Mouse (Mus musculus): Measurements from ENCODE around the gene Malsu1.

Malsu1 gene

DNA sequence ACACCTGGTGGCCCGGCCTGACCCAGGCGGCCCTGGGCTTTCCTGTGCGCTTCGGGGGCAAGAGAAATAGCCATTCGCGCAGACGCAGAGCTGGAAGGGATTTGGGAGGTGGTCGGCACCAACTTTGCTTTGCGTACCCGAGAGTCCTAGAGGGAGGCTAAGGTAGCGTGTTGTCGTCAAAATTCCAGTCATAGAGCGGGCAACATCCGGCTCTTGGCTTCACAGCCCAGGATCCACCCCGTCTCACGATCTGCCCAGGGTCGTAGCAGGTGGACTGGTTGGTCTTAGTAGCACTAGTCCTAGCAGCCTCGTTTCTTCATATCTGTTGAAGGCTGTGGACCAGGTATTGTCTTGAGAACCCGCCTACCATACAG is 509 bp downstream of the Malsu1 start:
- DNase-seq (ENCODE audit: low read depth), result peak; percentile 69

DNA sequence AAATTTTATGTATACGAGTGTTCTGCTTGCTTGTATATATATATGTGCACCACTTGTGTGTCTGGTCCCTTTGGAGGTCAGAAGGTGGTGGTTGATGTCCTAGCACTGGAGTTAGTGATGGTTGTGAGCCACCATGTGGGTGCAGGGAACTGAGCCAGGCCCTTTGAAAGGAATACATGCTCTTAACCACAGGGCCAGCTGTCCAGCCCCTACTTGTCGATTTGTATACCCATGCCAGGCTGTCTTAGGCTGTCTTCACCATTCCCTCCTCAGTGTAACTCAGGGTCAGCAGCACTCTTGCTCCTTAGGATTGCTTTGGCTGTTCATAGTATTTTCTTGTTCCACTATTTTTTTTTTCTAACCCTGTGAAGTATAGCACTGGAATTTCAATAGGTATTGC is 4.3 kb downstream of the Malsu1 start:
- no peak for DNase-seq (ENCODE audit: low read depth)

DNA sequence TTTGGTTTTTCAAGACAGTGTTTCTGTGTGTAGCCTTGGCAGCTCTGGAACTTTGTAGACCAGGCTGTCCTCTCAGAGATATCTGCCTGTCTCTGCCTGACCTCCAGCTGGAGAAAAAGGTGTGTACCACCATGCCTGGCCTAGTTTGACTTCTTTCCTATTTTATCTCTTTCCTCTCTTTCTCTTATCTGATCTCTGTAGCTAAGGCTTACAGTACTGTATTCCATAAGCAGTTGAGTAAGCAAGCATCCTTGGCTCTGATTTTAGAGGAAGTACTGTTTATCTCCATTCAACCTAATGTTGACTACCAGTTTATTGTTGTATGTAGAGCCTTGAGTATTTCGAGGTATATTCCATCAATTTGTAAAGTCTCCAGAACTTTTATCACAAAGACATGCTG is 5.7 kb downstream of the Malsu1 start:
- no peak for DNase-seq (ENCODE audit: low read depth)

DNA sequence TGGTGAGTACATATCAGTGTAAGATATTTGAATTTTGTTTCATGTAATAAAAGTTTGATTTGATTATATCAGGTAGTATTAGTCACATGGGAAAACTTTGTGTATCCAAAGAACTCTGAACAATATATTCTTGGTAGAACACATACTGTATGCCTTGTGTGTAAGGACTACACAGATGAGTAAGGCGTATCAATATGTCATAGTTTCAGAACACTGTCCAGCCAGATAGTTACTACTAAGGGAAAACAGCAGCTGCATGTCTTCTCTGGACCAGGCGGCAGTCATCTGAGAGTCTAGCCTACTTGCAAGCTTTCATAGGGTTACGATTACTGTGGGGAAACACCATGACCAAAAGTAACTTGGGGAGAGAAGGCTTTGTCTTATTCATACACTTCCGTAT is 9.4 kb downstream of the Malsu1 start:
- no peak for DNase-seq (ENCODE audit: low read depth)

DNA sequence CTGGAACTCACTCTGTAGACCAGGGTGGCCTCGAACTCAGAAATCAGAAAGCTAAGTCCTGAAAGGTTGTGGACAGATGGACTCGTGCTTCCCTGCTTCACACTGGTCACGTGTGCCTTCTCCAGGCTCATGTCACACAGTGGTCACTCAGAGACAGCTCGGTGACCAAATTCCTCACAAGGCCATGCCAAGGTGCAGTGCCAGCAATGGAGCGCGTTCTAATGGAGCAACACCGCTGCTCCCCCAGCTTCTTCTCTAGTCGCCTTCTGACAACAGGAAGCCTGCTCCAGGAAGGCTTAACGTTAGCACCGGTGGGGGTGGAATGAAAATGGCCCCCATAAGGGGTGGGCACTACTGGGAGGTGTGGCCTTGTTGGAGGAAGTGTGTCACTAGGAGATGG is 21.4 kb downstream of the Malsu1 start:
- DNase-seq (ENCODE audit: low read depth), result no peak

DNA sequence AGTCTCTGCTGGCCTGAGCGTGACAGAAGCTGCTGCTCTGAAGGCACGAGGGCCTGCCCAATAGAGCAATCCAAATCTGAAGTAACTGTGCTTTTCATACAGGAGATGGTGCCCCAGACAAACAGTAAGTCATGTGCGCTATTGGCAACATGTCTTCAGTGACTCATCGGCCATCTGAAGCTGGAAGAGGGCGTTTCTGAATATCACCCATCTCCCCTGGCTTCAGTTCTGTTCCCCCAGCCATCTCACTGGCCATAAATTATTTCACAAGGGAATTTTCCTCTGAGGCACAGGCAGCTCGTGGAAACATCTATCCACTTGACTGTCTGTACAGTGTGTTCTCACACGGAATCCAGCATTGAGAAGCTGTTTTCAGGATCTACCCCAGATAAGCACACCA is 22.8 kb downstream of the Malsu1 start:
- no peak for DNase-seq (ENCODE audit: low read depth)

DNA sequence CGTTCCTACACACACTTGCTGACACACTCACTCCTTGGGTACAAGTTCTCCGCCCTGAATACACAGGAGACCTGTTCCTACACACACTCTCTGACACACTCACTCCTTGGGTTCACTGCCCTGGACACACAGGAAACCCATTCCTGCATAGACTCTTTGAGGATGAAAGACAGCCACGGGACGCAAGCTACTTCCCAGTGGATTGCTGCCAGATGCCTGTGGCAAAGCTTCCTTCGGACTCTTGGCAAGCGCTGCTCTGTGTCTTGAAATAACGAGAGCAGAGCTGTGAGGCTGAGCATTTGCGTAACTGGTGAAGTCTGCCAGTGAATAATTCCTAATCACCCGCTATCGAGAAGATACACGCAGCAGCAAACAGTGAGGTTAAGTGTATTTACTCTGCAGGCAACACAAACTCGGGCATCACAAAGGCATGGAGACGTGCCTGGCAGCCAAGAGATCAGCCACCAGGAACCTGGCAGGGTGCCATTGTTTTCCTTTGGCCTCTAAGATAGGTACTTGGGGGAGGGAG is 23.4 kb downstream of the Malsu1 start:
- DNase-seq (ENCODE audit: low read depth), result no peak

DNA sequence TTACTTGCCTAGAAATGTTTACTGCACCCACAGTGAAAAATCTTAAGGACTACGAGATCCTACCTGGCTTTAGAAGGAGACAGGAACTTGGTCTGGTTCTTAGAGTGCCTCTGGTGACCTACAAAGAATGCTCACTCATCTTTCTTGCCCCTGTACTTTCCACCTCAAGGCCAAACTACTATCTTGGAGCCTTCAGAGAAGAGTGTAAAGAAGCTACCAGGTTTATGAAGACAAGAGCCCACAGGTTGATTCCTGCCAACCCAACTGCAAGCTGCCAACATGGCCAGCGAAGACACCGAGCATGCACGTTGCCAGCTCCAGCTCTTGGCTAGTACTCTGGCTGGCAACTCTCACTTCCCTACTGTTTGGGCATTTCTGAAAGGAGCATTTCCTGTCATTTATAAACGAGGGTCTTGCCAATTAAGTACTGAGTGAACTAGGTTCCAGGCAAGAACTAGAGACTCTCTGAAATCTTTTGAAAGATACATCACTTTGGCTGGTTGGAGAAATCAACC is 24.1 kb downstream of the Malsu1 start:
- no peak for DNase-seq (ENCODE audit: low read depth)

DNA sequence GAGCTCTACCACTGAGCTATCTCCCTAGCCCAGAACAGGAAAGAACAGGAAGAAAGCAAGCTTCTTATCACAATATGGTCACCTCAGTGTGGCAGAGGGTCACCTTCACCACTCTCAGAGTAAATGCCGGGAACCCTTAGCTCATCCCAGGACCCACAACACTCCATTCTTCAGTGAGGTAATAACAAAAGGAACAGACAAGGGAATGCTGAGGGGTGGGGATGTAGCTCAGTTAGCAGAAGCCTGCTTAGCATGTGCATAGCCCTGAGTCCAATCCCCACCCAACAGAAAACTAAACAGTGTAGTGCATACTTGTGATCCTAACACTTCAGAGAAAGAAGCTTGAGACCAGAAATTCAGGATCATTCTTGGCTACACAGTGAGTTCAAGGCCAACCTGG is 25.5 kb downstream of the Malsu1 start:
- DNase-seq (ENCODE audit: low read depth), result no peak

DNA sequence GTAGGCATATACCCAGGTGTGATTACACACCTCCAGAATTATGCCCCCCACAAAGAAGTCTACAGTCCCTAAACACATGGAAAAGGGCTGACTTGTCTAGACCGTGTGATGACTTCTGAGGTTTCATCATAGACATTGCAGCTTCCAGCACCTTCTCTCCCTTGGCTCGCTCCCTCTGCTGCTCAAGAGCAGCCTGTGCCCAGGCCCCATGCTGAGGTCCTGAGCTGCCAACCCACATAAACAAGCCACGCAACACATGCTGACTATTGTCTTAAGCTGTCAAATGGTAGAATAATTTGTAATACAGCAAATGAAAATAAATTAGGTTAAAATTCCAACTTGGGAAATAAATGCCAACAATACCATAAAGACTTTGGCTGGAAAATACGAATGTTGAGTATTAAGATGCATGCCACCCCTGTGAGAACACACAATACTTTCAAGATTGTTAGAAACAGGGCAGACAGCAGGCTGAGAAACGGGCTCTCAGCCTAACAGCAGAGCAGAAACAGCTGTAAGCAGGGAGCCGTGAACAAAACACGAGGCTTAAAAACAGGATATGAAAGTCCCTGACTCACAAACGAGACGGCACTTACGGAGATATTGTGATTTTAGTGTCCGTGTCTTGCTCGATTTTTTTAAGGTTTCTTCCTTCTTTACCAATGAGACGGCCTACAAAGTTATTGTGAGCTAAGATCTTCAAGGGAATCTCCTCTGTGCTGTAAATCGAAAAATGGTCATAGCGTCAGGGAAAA is 33.3 kb downstream of the Malsu1 start:
- DNase-seq (ENCODE audit: low read depth), result no peak

DNA sequence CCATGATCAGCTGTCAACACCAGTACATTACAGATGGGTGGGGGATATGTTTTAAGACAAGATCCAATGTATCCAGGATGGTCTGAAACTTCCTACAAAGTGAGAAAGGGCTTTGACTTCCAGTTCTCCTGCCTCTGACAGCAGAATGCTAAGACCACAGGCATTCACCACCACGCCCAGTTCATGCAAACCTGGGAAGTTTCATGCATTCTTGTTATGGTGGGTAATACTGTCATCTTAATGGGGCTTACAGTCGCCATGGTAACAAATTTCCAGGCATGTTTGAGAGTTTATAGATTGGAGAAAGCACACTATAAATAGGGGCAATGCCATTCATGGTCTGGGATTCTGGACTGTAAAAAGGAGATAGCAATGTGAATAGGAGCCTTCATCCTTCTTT is 35.6 kb downstream of the Malsu1 start:
- DNase-seq (ENCODE audit: low read depth), result no peak

DNA sequence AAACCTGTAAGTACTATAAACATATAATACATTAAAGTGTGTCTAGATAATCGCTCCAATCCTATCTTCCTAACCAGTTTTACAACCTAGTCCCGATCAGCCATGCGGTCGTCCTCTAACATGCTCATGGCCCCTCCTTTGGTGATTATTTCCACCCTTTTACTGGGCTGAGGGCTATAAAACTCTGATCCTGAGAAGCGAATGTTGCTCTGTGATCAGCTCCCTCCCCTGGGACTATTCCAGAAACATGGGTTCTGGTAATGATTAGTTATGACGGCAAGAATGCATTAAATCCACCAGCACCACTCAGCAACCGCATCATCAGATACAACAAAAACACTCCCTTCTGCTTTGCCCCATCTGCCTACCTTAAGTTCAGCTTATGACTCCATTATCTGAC is 40.3 kb downstream of the Malsu1 start:
- DNase-seq (ENCODE audit: low read depth), result no peak

DNA sequence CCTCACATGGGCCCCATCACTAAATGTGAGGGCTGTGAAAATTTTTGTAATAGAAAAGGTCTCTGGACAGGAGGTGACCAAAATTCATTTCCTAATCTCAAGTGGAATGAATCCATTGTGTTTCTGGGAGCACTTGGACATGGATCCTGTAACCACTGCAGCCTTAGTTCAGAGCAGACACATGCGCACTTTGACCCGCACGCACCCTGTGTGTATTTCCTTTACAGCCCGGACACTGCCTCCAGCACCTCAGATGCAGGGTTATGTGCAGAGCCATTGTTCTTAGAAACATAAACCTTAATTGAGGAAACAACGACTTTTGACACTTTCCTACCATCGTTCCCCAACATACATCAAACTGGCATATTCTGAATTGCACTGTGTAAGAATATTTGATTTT is 40.9 kb downstream of the Malsu1 start:
- no peak for DNase-seq (ENCODE audit: low read depth)

DNA sequence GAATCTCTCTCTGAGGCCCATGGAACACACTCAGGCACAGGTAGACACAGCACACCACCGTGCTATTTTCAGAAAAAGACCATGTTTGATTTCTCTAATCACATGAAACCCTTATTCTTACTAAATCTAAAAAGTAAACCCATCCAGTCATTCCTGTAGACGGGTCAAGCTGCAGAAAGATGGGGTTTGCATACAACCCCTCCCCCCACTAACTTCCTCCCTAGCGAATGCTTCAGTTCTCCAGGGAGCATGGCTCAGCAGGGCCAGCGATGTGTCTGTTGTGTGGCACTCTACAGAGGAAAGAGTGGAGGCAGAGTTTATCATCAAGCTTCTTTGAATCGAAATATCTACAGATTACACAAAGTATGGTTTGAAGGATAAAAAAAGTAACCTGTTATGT is 42.0 kb downstream of the Malsu1 start:
- DNase-seq (ENCODE audit: low read depth), result no peak

DNA sequence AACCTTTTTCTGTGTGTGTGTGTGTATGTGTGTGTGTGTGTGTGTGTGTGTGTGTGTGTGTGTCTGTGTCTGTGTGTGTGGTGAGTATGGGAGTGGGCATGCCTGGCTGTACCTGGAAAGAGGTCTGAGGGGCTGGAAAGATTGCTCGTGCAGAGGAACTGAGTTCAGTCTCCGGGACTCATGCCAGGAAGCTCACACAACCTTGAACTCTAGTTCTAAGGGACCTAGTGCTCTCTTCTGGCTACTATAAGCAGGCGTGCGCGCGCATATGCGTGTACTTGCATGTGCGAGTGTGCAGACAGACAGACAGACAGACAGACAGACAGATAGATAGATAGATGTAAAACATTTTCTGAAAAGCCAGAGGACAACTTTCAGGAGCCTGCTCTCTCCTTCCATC is 42.6 kb downstream of the Malsu1 start:
- DNase-seq (ENCODE audit: low read depth), result no peak

DNA sequence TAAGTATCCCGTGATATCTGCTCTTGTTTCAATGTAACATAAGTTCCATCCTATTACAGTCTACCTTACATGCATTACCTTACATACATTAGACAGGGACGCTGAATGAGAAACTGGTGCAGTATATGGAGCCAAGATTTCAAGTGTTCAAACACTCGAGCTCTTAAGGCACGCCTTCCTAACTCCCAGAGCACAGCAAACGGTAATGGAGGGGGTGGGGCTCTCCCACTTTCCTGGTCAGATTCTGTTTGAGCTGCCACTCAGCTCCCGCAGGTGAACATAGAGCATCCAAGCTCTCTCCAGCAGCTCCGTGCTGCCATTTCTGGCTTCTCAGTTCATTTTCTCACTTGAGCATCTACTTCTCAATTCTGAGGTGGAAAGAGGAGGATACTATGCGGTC is 44.9 kb downstream of the Malsu1 start:
- no peak for DNase-seq (ENCODE audit: low read depth)

DNA sequence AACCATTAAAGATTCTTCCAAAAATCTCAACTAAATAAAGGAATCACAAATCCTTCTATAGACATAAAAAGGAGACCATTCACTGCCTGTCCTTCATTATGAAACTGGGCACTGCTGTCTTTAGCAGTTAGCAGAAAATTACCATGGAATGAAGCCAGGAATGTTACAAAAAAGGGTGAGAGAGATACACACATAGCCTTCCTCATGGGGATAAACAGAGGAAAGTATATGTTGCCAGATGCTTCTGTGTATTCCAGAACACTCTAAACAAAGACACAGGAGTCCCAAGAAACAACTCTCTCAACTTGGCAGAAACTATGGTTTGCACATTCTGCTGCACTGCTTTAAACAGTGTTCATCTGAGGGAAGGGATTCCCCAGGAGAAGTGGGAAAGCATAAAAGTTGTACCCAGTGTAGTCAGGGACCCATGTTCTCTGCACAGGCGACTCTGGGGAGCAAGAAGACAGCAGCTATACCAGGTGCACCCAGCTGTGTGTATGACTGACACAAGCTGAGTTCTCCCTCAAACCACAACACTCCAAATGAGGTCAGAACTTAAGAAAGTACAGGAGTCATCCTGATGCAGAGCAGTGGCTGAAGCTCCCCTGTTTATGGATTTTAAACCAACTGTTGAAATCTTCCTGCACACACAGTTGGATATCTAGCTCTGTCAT is 46.0 kb downstream of the Malsu1 start:
- no peak for DNase-seq (ENCODE audit: low read depth)

DNA sequence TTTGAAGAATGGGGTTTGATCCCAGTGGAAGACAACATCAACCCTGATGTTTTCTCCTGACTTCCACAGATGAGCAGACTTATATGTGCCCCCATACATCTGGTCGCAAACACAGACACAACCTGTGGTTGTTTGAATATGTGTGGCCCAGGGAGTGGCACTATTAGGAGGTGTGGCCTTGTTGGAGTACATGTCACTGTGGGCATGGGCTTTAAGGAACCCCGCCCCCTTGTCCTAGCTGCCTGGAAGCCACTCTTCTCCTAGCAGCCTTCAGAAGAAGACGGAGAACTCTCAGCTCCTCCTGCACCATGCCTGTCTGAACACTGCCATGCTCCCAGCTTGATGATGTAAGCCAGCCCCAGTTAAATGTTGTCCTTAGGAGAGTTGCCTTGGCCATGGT is 46.8 kb downstream of the Malsu1 start:
- DNase-seq (ENCODE audit: low read depth), result no peak

DNA sequence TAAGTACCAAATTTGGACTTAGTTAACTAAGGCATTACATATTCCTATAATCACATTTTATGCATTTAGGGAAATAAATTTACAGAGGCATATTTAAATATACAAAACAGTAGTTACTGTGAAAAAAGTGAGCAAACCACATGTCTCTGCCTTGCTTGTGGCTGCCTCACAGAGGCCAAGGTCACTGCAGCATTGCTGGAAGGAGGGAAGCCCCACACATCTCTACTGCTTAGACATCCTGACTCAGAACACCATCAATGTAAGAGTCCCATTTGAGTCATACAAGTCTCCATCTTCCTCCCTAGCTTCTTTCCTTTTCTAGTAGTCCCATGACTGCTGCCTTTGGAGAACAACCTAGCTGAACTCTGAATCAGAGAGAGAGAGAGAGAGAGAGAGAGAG is 56.7 kb downstream of the Malsu1 start:
- peak; percentile 19 for DNase-seq (ENCODE audit: low read depth)

DNA sequence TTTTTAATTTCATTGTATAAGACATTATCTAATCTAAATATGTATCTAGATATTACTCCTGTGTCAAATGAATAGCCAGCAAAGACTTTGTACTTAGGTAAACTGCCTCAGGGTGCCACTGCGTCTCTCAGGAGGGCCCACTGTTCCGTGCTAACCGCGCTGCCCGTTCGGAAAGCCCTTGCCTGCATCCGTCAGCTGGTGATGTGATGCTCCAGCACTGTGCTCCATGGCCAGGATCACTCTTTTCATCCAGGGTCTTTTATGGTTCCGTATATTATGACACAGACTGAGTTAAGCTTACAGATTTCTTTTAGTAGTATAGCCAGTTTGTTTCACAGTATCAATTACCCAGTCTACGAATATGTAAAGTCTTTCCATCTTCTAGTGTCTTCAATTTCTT is 58.3 kb downstream of the Malsu1 start:
- DNase-seq (ENCODE audit: low read depth), result no peak

DNA sequence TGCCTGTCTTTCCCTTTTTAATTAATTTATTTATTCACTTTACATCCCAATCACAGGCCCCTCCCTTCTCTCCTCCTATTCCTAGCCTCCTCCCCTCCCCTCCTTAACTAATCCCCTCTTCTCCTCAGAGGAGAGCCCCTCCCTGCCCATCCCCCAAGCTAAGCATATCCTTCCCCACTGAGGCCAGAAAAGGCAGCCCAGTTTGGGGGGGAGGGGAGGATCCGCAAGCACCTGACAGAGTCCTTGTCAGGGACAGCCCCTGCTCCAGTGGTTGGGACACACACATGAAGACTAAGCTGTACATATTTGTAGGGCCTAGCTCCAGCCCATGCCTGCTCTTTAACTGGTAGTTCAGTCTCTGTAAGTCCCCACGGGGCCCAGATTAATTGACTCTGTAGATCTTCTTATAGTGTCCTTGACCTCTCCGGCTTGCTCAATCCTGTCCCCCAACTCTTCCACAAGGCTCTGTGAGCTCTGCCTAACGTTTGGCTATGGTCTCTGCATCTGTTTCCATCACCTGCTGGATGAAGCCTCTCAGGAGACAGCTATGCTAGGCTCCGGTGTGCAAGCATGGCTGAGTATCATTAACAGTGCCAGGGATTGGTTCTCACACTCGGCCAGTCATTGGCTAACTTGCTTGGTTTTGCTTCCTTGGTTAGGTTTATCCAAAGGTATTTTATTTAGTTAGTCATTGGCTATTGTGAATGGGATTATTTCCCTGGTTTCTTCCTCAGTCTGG is 58.9 kb downstream of the Malsu1 start:
- no peak for DNase-seq (ENCODE audit: low read depth)

All from induced T-regulatory cell, adult 2 months (primary cell).